Mouse (Mus musculus) midbrain, embryonic 14.5 days (tissue): ENCODE results near the gene Ngrn. TPM values are rescaled to one million over a fixed set of nuclear protein-coding genes. Genes with fewer than 3 reads are reported as not detected.

Source experiments
- ATAC-seq: fragments of 200-750 bp; cut with Nextera tagmentation; 2 replicates; pipeline ENCODE4 v1.8.0; 2017; ENCODE audit warnings: moderate number of reproducible peaks, moderate library complexity; ENCODE audit not compliant: low FRiP score, low TSS enrichment
- DNase-seq: peaks from one replicate; pipeline ENCODE4 v3.0.0-alpha.2; 2015
- H3K27ac ChIP-seq: fragments of 300-500 bp; sonication (generic); replicated peaks from 2 replicates; pipeline ENCODE4 v1.5.1; 2014; ENCODE audit warnings: mild to moderate bottlenecking, low read depth, low read length, moderate library complexity
- H3K27me3 ChIP-seq: fragments of 300-500 bp; sonication (generic); 2 replicates; pipeline ENCODE4 v1.6.1; 2014; ENCODE audit warnings: low read length, control low read depth, mixed read lengths; ENCODE audit not compliant: control insufficient read depth, insufficient read depth
- H3K36me3 ChIP-seq: fragments of 300-500 bp; sonication (generic); 2 replicates; pipeline ENCODE4 v1.6.1; 2014; ENCODE audit warnings: low read length, control low read depth; ENCODE audit not compliant: control insufficient read depth, insufficient read depth
- H3K4me1 ChIP-seq: fragments of 300-500 bp; sonication (generic); 2 replicates; pipeline ENCODE4 v1.6.1; 2014; ENCODE audit warnings: mild to moderate bottlenecking, antibody characterized with exemption, low read length, control low read depth; ENCODE audit not compliant: control insufficient read depth, insufficient read depth
- H3K4me2 ChIP-seq: fragments of 300-500 bp; sonication (generic); 2 replicates; pipeline ENCODE4 v1.6.1; 2014; ENCODE audit warnings: mild to moderate bottlenecking, low read length, moderate library complexity
- H3K4me3 ChIP-seq: fragments of 300-500 bp; sonication (generic); replicated peaks from 2 replicates; pipeline ENCODE4 v1.5.1; 2014; ENCODE audit warnings: low read depth, low read length
- H3K9ac ChIP-seq: fragments of 300-500 bp; sonication (generic); replicated peaks from 2 replicates; pipeline ENCODE4 v1.6.1; 2014; ENCODE audit warnings: mild to moderate bottlenecking, low read length, moderate library complexity
- H3K9me3 ChIP-seq: fragments of 300-500 bp; sonication (generic); 2 replicates; pipeline ENCODE4 v1.6.1; 2016; ENCODE audit warnings: low read length, control low read depth, mixed read lengths; ENCODE audit not compliant: control insufficient read depth
- WGBS: fragments of 180-500 bp; shearing (Covaris S2); extraction: QIAGEN DNeasy Blood & Tissue Kit; methylation state at CpG from one replicate; pipeline ENCODE4 v1.1.7; 2014; 5-methylcytosine and 5-hydroxymethylcytosine counted together
- polyA plus RNA-seq: library from polyadenylated mRNA; unstranded; fragments of >200 nt; fragmentation: Nextera tagmentation; extraction: Ambion mirVana; gene quantifications from 2 replicates; pipeline ENCODE4 v1.2.1, GENCODE M21; 2014

Ngrn gene
- polyA plus RNA-seq, 1 experiment from 2014 or later = 70.8 TPM

DNA sequence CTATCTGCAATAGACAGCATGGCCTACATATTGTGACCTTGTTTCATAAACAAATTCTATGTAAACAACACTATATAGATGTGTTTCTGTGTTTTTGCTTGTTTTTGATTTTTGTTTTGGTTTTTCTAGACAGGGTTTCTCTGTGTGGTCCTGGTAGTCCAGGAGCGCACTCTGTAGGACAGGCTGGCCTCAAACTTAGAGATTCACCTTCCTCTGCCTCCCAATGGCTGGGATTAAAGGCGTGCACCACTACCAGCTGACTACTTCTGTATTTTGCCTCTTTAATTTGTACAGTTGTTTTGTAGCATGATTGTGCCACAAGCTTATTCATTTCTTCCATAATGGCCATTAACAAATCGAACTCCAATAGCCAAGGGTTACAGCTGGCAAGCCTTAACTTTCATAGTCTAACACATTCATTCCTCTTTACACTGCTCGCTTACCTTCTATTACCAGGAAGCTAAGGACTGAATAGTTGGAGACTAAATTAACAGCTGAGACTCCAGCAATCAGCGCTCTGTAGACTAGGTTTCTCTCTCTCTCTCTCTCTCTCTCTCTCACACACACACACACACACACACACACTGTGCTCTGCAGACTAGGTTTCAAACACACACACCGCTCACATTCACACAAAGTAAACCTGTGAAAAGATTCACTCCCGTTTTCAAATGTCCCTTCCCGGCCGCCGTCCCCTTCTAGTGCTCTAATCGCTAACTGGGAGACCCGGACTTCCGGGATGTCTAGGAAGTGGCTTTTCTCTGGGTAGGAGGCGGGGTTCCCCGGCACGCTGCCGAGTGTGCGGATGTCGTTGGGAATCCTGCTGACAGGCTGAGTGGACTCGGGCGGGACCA is 8.1 kb downstream of the Ngrn start, which contains the start of gene Vps33b:
Gene Vps33b (plus strand): TSS at position 753 of the 854 bp plus-strand sequence.
- Histone ChIP-seq H3K4me3 (peak within 1 kb of the TSS; percentile 85), H3K27me3 (no peaks in the 10 kb centered on the region), H3K27ac (peak within 1 kb of the TSS; percentile 76), H3K9me3 (peaks cover 1% of the 10 kb centered on the region; the same call in 1 of the 2 replicates), H3K4me2 (peak within 1 kb of the TSS; percentile 89), H3K36me3 (peaks cover 46% of the 10 kb centered on the region), H3K9ac (peak within 1 kb of the TSS; percentile 88), H3K4me1 (peaks cover 16% of the 10 kb centered on the region)
- peak; percentile 97 for DNase-seq
- 5% methylated on average over 21 of the region's 21 CpGs for WGBS
- peak; percentile 86 for ATAC-seq

DNA sequence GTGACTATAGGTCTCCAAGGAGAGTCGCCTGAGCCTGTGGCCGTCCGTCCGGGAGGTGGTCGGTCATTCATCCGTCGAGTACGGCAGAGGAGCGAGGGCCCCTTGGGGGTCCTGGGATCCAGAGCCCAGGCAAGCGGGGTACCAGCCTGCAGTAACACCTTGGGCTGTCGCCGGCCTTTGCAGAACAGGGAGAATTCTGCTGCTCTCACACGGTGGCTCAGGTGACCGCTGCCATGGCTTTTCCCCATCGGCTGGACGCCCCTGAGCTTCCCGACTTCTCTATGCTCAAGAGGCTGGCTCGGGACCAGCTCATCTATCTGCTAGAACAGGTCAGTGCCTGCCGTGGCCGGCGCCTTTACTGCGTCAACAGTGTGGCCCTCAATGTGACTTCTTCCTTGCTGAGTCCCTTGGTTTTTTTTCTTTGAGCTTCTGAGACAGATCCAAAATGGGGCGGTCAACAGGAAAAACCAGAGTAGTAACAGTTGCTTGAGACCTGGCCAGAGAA is 8.8 kb downstream of the Ngrn start:
- Histone ChIP-seq H3K36me3 (peaks cover 46% of the 10 kb centered on the region), H3K27ac (peak overlapping the region; percentile 74), H3K4me2 (peak overlapping the region; percentile 89), H3K4me3 (peak overlapping the region; percentile 85), H3K27me3 (no peaks in the 10 kb centered on the region), H3K4me1 (peaks cover 16% of the 10 kb centered on the region), H3K9ac (peak overlapping the region; percentile 88), H3K9me3 (peaks cover 8% of the 10 kb centered on the region; the same call in 1 of the 2 replicates)
- ATAC-seq (peak; percentile 71), DNase-seq (no peak)
- under 1% methylated on average over 23 of the region's 23 CpGs for WGBS

DNA sequence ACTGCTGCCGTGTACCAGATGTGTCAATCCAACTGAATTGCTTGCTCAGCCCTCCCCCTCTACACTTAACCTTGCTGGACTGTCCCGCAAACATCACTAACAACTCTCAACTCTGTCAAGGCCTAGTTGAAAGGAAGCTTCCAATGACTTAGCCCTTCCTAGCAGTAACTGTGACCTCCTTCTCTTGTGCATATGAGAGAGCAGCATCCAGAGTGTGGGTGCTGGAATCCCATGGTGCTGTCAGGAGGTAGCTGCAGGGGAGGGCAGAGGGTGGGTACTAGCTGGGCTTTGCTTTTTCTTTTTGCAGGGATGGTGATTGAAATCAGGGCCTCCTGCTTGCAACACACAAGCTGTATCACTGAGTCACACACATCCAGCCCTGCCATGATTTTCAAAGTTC is 12.4 kb downstream of the Ngrn start:
- peaks cover 55% of the 10 kb centered on the region for H3K36me3 ChIP-seq
- 95% methylated on average over 2 of the region's 2 CpGs for WGBS
- no peak overlapping the region for H3K4me2 ChIP-seq

DNA sequence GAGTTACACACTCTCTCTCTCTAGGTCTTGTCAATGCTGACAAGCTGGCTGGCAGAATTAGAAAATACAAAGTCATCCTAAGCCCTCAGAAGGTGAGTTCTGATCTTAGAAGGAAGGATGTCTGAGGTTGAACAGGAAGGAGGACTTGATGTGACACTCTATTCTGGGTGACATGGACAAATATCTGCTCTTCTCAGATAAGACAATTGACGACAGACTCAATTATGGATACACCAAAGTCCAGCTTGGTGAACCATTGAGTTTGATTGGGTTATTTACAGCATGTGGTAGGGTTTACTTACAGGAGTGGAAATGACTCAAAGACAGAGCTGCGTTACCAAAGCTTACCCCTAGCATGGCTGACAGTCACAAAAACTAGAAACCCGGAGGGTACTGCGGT is 15.4 kb downstream of the Ngrn start:
- Histone ChIP-seq H3K36me3 (peaks cover 77% of the 10 kb centered on the region), H3K27ac (no peak overlapping the region), H3K9ac (no peak overlapping the region), H3K9me3 (peaks cover 13% of the 10 kb centered on the region; the same call in 1 of the 2 replicates), H3K4me2 (no peak overlapping the region), H3K4me1 (no peaks in the 10 kb centered on the region), H3K4me3 (no peak overlapping the region), H3K27me3 (no peaks in the 10 kb centered on the region)
- DNase-seq = no peak
- ATAC-seq = no peak
- 95% methylated on average over 4 of the region's 4 CpGs for WGBS

More for the DNA sequence above, 12.4 kb downstream of the Ngrn start:
- Histone ChIP-seq H3K27me3 (no peaks in the 10 kb centered on the region), H3K27ac (no peak overlapping the region), H3K4me1 (peaks cover 16% of the 10 kb centered on the region), H3K4me3 (no peak overlapping the region), H3K9me3 (peaks cover 13% of the 10 kb centered on the region; the same call in 1 of the 2 replicates), H3K9ac (no peak overlapping the region)
- ATAC-seq (no peak), DNase-seq (no peak)

DNA sequence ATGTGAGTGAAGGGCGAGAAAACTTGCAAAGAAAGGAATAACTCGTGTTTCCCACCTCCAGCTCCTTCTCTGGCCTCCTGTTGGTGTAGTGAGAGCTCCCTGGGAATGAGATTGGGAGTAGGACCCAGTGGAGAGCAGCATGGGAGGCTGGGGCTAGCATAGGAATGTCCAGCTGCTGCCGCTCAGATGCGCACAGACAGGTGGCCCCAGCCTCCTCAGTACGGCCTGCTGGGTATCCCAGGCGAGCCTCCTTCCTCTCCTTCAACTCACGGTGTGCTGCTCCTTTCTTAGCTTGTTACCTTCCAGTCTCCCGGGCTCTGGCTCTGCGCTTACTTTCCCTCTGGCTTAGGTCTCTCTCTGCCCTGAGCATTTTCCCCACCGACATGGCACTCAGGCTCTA is 19.0 kb downstream of the Ngrn start:
- Histone ChIP-seq H3K4me3 (no peak overlapping the region), H3K36me3 (peaks cover 79% of the 10 kb centered on the region), H3K27me3 (no peaks in the 10 kb centered on the region), H3K9me3 (peaks cover 3% of the 10 kb centered on the region; the same call in 1 of the 2 replicates), H3K4me2 (no peak overlapping the region), H3K27ac (no peak overlapping the region), H3K9ac (no peak overlapping the region), H3K4me1 (no peaks in the 10 kb centered on the region)
- WGBS = 85% methylated on average over 10 of the region's 10 CpGs
- ATAC-seq = no peak
- no peak for DNase-seq

DNA sequence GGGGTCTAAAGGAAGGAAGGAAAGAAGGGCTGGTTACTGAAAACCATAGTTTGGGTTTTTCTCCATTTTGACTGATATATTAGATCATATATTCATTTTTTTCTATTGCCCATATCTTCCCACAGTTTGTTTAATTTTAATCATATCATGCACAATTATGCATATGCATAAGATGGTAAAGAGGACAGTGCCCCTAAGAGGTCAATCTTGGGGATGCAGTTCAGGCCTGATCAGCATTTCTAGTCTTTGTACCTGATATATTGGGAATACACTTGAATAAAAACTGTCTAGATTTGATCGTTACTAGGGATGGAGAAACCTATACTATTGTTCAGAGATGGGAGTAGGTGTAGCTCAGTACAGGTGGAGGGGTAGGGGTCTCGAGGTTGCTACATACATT is 20.0 kb downstream of the Ngrn start:
- Histone ChIP-seq H3K36me3 (peaks cover 81% of the 10 kb centered on the region), H3K9me3 (no peaks in the 10 kb centered on the region), H3K4me1 (no peaks in the 10 kb centered on the region), H3K27me3 (no peaks in the 10 kb centered on the region), H3K4me2 (no peak overlapping the region), H3K27ac (no peak overlapping the region), H3K9ac (no peak overlapping the region), H3K4me3 (no peak overlapping the region)
- ATAC-seq = no peak
- no peak for DNase-seq
- WGBS = 87% methylated on average over 2 of the region's 2 CpGs

DNA sequence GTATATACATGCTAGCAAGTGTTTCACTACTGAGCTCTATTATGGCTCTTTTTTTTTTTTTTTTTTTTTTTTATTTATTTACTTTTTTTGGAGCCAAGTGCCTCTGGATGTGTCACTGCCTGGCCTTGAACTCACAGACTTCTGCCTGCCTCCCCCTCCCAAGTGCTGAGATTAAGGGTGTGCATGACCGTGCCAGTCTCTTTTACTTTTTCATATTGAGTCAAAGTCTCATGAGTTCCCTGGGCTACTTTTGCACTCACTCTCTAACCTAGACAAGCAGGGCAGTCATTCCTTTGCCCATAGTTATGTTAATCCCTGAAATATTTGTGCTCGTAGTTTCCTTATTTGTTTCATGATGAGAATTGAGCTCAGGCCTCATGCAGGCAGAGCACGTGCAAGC is 20.6 kb downstream of the Ngrn start:
- 87% methylated on average over 3 of the region's 3 CpGs for WGBS
- Histone ChIP-seq H3K9me3 (no peaks in the 10 kb centered on the region), H3K27ac (no peak overlapping the region), H3K4me1 (no peaks in the 10 kb centered on the region), H3K36me3 (peaks cover 81% of the 10 kb centered on the region), H3K27me3 (no peaks in the 10 kb centered on the region), H3K4me2 (no peak overlapping the region), H3K4me3 (no peak overlapping the region), H3K9ac (no peak overlapping the region)
- ATAC-seq (no peak), DNase-seq (no peak)

DNA sequence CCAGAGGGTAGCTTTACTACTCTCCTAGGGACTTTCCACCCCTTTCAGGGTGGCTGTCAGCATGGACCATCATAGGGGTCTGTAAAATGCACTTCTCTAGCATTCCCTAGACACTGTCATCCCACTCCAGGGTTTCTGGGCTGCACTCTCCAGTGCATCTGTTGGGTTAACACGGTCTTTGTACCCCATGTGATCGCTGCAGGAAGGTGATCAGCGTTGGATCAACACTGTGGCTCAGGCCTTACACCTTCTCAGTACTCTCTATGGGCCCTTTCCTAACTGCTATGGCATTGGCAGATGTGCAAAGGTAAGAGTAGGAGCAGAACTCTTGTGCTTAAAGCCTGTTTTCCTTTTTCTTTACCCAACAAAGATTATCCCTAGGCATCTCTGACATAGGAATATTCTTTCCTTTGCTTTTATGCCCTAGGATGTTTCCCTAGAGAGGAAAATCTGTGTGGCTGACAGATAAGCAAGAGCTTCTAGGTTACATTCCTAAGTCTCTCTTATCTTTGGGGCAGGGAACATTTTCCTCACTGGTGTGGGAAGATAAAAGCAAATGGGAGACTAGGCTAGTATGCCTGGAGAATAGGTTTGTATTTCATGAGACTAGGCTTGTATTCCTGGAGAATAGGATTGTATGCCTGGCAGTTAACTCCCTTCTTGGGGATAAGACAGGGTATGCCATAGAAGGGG is 22.4 kb downstream of the Ngrn start:
- DNase-seq = no peak
- Histone ChIP-seq H3K4me2 (no peak overlapping the region), H3K9ac (no peak overlapping the region), H3K27ac (no peak overlapping the region), H3K4me3 (no peak overlapping the region), H3K27me3 (no peaks in the 10 kb centered on the region), H3K36me3 (peaks cover 84% of the 10 kb centered on the region), H3K4me1 (no peaks in the 10 kb centered on the region), H3K9me3 (no peaks in the 10 kb centered on the region)
- no peak for ATAC-seq
- 94% methylated on average over 3 of the region's 3 CpGs for WGBS
